Mouse (Mus musculus) kidney, embryonic 16.5 days (tissue): ENCODE results near the gene Lamb3. TPM values are rescaled to one million over a fixed set of nuclear protein-coding genes. Genes with fewer than 3 reads are reported as not detected.
A peak's percentile ranks its signal among the peaks of the same experiment; 100 is the strongest.

Experiments used
- ATAC-seq: fragments of 200-750 bp; cut with Nextera tagmentation; 2 replicates; pipeline ENCODE4 v1.8.0; 2017; ENCODE audit warnings: moderate TSS enrichment; ENCODE audit not compliant: low FRiP score, low TSS enrichment
- H3K27ac ChIP-seq: fragments of 300-500 bp; sonication (generic); 2 replicates; pipeline ENCODE4 v1.5.1; 2014; ENCODE audit warnings: low read length
- H3K27me3 ChIP-seq: fragments of 300-500 bp; sonication (generic); 2 replicates; pipeline ENCODE4 v1.6.1; 2014; ENCODE audit warnings: low read length, control low read depth, mixed read lengths; ENCODE audit not compliant: insufficient read depth
- H3K36me3 ChIP-seq: fragments of 300-500 bp; sonication (generic); 2 replicates; pipeline ENCODE4 v1.6.1; 2014; ENCODE audit warnings: low read length, control low read depth, mixed read lengths; ENCODE audit not compliant: insufficient read depth
- H3K4me1 ChIP-seq: fragments of 300-500 bp; sonication (generic); 2 replicates; pipeline ENCODE4 v1.6.1; 2014; ENCODE audit warnings: low read length, control low read depth, mixed read lengths; ENCODE audit not compliant: insufficient read depth
- H3K4me2 ChIP-seq: fragments of 300-500 bp; sonication (generic); replicated peaks from 2 replicates; pipeline ENCODE4 v1.6.1; 2014; ENCODE audit warnings: low read depth, low read length
- H3K4me3 ChIP-seq: fragments of 300-500 bp; sonication (generic); 2 replicates; pipeline ENCODE4 v1.5.1; 2014; ENCODE audit warnings: mild to moderate bottlenecking, low read length
- H3K9ac ChIP-seq: fragments of 300-500 bp; sonication (generic); replicated peaks from 2 replicates; pipeline ENCODE4 v1.6.1; 2014; ENCODE audit warnings: low read length
- H3K9me3 ChIP-seq: fragments of 300-500 bp; sonication (generic); 2 replicates; pipeline ENCODE4 v1.6.1; 2016; ENCODE audit warnings: low read length, control low read depth
- WGBS: fragments of 180-500 bp; shearing (Covaris S2); extraction: QIAGEN DNeasy Blood & Tissue Kit; methylation state at CpG from one replicate; pipeline ENCODE4 v1.1.7; 2014; 5-methylcytosine and 5-hydroxymethylcytosine counted together
- polyA plus RNA-seq: library from polyadenylated mRNA; unstranded; fragments of >200 nt; fragmentation: Nextera tagmentation; extraction: Ambion mirVana; gene quantifications from 2 replicates; pipeline ENCODE4 v1.2.1, GENCODE M21; 2015

Gene Lamb3
- polyA plus RNA-seq, 1 experiment from 2014 or later = 2.3 TPM

GRCm38 (mm10) chr1:193301216-193302092 lies 94.0 kb downstream of the Lamb3 start:
- no peak overlapping the region for H3K4me3 ChIP-seq
- WGBS = 65% methylated on average over 6 of the region's 6 CpGs
- H3K27ac ChIP-seq = no peak overlapping the region
- no peak overlapping the region for H3K4me2 ChIP-seq
- no peaks in the 10 kb centered on the region for H3K27me3 ChIP-seq
- H3K9ac ChIP-seq = no peak overlapping the region
- H3K36me3 ChIP-seq = no peaks in the 10 kb centered on the region
- H3K4me1 ChIP-seq = no peaks in the 10 kb centered on the region; the same call in 1 of the 2 replicates
- ATAC-seq = peak; percentile 66; the same call in 1 of the 2 replicates
- H3K9me3 ChIP-seq = no peaks in the 10 kb centered on the region

GRCm38 (mm10) chr1:193302093-193302405 lies 94.5 kb downstream of the Lamb3 start:
- 53% methylated on average over 8 of the region's 8 CpGs for WGBS
- H3K4me1 ChIP-seq = no peaks in the 10 kb centered on the region; the same call in 1 of the 2 replicates
- H3K27me3 ChIP-seq = no peaks in the 10 kb centered on the region
- no peak for ATAC-seq
- no peak overlapping the region for H3K27ac ChIP-seq
- H3K9me3 ChIP-seq = no peaks in the 10 kb centered on the region
- no peaks in the 10 kb centered on the region for H3K36me3 ChIP-seq
- no peak overlapping the region for H3K4me3 ChIP-seq
- no peak overlapping the region for H3K9ac ChIP-seq
- H3K4me2 ChIP-seq = no peak overlapping the region

- no peak overlapping the region for H3K4me3 ChIP-seq
- H3K4me1 ChIP-seq = no peaks in the 10 kb centered on the region; the same call in 1 of the 2 replicates
- no peaks in the 10 kb centered on the region for H3K9me3 ChIP-seq
- H3K4me2 ChIP-seq = no peak overlapping the region
- H3K9ac ChIP-seq = no peak overlapping the region
- no peak overlapping the region for H3K27ac ChIP-seq
- ATAC-seq = no peak
- H3K27me3 ChIP-seq = no peaks in the 10 kb centered on the region
- WGBS = 79% methylated on average over 2 of the region's 2 CpGs
- H3K36me3 ChIP-seq = no peaks in the 10 kb centered on the region
Observed at GRCm38 (mm10) chr1:193303096-193303495, 95.6 kb downstream of the Lamb3 start.

- H3K4me3 ChIP-seq = no peak overlapping the region
- H3K9me3 ChIP-seq = no peaks in the 10 kb centered on the region
- no peaks in the 10 kb centered on the region; the same call in 1 of the 2 replicates for H3K4me1 ChIP-seq
- no peaks in the 10 kb centered on the region for H3K36me3 ChIP-seq
- H3K27ac ChIP-seq = no peak overlapping the region
- H3K9ac ChIP-seq = no peak overlapping the region
- WGBS = 46% methylated on average over 7 of the region's 7 CpGs
- H3K27me3 ChIP-seq = no peaks in the 10 kb centered on the region
- no peak for ATAC-seq
- H3K4me2 ChIP-seq = no peak overlapping the region
Observed at GRCm38 (mm10) chr1:193305386-193305785, 97.9 kb downstream of the Lamb3 start.

- no peak for ATAC-seq
- 93% methylated on average over 2 of the region's 2 CpGs for WGBS
Observed at GRCm38 (mm10) chr1:193306832-193307231, 99.3 kb downstream of the Lamb3 start.

GRCm38 (mm10) chr1:193309785-193310518 lies 102.5 kb downstream of the Lamb3 start:
- Histone ChIP-seq H3K4me3 (no peak overlapping the region), H3K27me3 (no peaks in the 10 kb centered on the region), H3K9me3 (no peaks in the 10 kb centered on the region), H3K9ac (no peak overlapping the region), H3K4me1 (peaks cover 9% of the 10 kb centered on the region), H3K27ac (no peak overlapping the region), H3K36me3 (no peaks in the 10 kb centered on the region), H3K4me2 (no peak overlapping the region)
- ATAC-seq = no peak
- 54% methylated on average over 1 of the region's 1 CpGs for WGBS

More at GRCm38 (mm10) chr1:193306832-193307231, 99.3 kb downstream of the Lamb3 start:
- Histone ChIP-seq H3K27ac (no peak overlapping the region), H3K4me1 (no peaks in the 10 kb centered on the region; the same call in 1 of the 2 replicates), H3K9me3 (no peaks in the 10 kb centered on the region), H3K4me3 (no peak overlapping the region), H3K27me3 (no peaks in the 10 kb centered on the region), H3K4me2 (no peak overlapping the region), H3K36me3 (no peaks in the 10 kb centered on the region), H3K9ac (no peak overlapping the region)

- Histone ChIP-seq H3K27ac (no peak overlapping the region), H3K4me3 (no peak overlapping the region), H3K36me3 (no peaks in the 10 kb centered on the region), H3K9ac (no peak overlapping the region), H3K4me2 (no peak overlapping the region), H3K9me3 (no peaks in the 10 kb centered on the region), H3K27me3 (no peaks in the 10 kb centered on the region), H3K4me1 (peaks cover 14% of the 10 kb centered on the region)
- ATAC-seq = no peak
- WGBS = 90% methylated on average over 3 of the region's 3 CpGs
Observed at GRCm38 (mm10) chr1:193310519-193311085, 103.1 kb downstream of the Lamb3 start.

- H3K27me3 ChIP-seq = no peaks in the 10 kb centered on the region
- no peaks in the 10 kb centered on the region for H3K36me3 ChIP-seq
- no peaks in the 10 kb centered on the region for H3K9me3 ChIP-seq
- H3K27ac ChIP-seq = no peak overlapping the region
- 44% methylated on average over 1 of the region's 1 CpGs for WGBS
- no peak overlapping the region for H3K4me2 ChIP-seq
- H3K4me3 ChIP-seq = no peak overlapping the region
- ATAC-seq = peak; percentile 43; the same call in 1 of the 2 replicates
- peaks cover 19% of the 10 kb centered on the region for H3K4me1 ChIP-seq
- no peak overlapping the region for H3K9ac ChIP-seq
Observed at GRCm38 (mm10) chr1:193311596-193311995, 104.1 kb downstream of the Lamb3 start.

GRCm38 (mm10) chr1:193315705-193316357 lies 108.3 kb downstream of the Lamb3 start:
- WGBS = 55% methylated on average over 5 of the region's 5 CpGs

More at GRCm38 (mm10) chr1:193315705-193316357, 108.3 kb downstream of the Lamb3 start:
- Histone ChIP-seq H3K27ac (peak overlapping the region; percentile 85), H3K4me2 (no peak overlapping the region), H3K4me3 (no peak overlapping the region), H3K9me3 (no peaks in the 10 kb centered on the region), H3K4me1 (peaks cover 19% of the 10 kb centered on the region), H3K9ac (no peak overlapping the region), H3K27me3 (no peaks in the 10 kb centered on the region), H3K36me3 (no peaks in the 10 kb centered on the region)
- ATAC-seq = peak; percentile 64
